Mouse (Mus musculus) heart, embryonic 12.5 days (tissue): Measurements from ENCODE around the gene Elmsan1. TPM values are rescaled to one million over a fixed set of nuclear protein-coding genes. Genes with fewer than 3 reads are reported as not detected.

Experiments used
- ATAC-seq: fragments of 200-750 bp; cut with Nextera tagmentation; 2 replicates; pipeline ENCODE4 v1.8.0; 2017; ENCODE audit warnings: moderate TSS enrichment, moderate library complexity; ENCODE audit not compliant: insufficient number of reproducible peaks, low FRiP score
- H3K27ac ChIP-seq: fragments of 300-500 bp; sonication (generic); 2 replicates; pipeline ENCODE4 v1.5.1; 2016; ENCODE audit warnings: mild to moderate bottlenecking, moderate library complexity; ENCODE audit not compliant: poor library complexity, severe bottlenecking
- H3K27me3 ChIP-seq: fragments of 300-500 bp; sonication (generic); replicated peaks from 2 replicates; pipeline ENCODE4 v1.6.1; 2016; ENCODE audit warnings: mild to moderate bottlenecking, moderate library complexity
- H3K36me3 ChIP-seq: fragments of 300-500 bp; sonication (generic); 2 replicates; pipeline ENCODE4 v1.6.1; 2016; ENCODE audit warnings: mild to moderate bottlenecking, moderate library complexity
- H3K4me1 ChIP-seq: fragments of 300-500 bp; sonication (generic); replicated peaks from 2 replicates; pipeline ENCODE4 v1.6.1; 2016; ENCODE audit warnings: mild to moderate bottlenecking
- H3K4me2 ChIP-seq: fragments of 300-500 bp; sonication (generic); 2 replicates; pipeline ENCODE4 v1.6.1; 2016; ENCODE audit warnings: mild to moderate bottlenecking, moderate library complexity
- H3K4me3 ChIP-seq: fragments of 300-500 bp; sonication (generic); 2 replicates; pipeline ENCODE4 v1.5.1; 2016; ENCODE audit warnings: mild to moderate bottlenecking
- H3K9ac ChIP-seq: fragments of 300-500 bp; sonication (generic); 2 replicates; pipeline ENCODE4 v1.6.1; 2016; ENCODE audit warnings: mild to moderate bottlenecking, moderate library complexity
- H3K9me3 ChIP-seq: fragments of 300-500 bp; sonication (generic); replicated peaks from 2 replicates; pipeline ENCODE4 v1.6.1; 2016; ENCODE audit warnings: mild to moderate bottlenecking, moderate library complexity
- WGBS: fragments of 180-500 bp; shearing (Covaris S2); methylation state at CpG from one replicate; pipeline ENCODE4 v1.1.7; 2016; 5-methylcytosine and 5-hydroxymethylcytosine counted together
- polyA plus RNA-seq: library from polyadenylated mRNA; unstranded; fragments of >200 nt; fragmentation: Nextera tagmentation; extraction: Ambion mirVana; gene quantifications from 2 replicates; pipeline ENCODE4 v1.2.1, GENCODE M21; 2016

The Elmsan1 gene
- polyA plus RNA-seq, 1 experiment from 2014 or later: 8.7 TPM

- Histone ChIP-seq H3K9me3 (no peaks in the 10 kb centered on the region), H3K4me2 (peak overlapping the region; percentile 40), H3K9ac (no peak overlapping the region; the same call in 1 of the 2 replicates), H3K36me3 (no peaks in the 10 kb centered on the region), H3K4me3 (no peak overlapping the region), H3K27ac (peak overlapping the region; percentile 71), H3K4me1 (peaks cover 77% of the 10 kb centered on the region), H3K27me3 (no peaks in the 10 kb centered on the region)
- ATAC-seq: peak; percentile 53
- WGBS: 15% methylated on average over 8 of the region's 8 CpGs
Measured at GRCm38 (mm10) chr12:84180701-84181435, 37.8 kb downstream of the Elmsan1 start.

GRCm38 (mm10) chr12:84180090-84180489 lies 38.6 kb downstream of the Elmsan1 start:
- Histone ChIP-seq H3K36me3 (no peaks in the 10 kb centered on the region), H3K4me1 (peaks cover 78% of the 10 kb centered on the region), H3K27ac (peak overlapping the region; percentile 2; the same call in 1 of the 2 replicates), H3K4me2 (0 out of 2 replicates have a peak overlapping the region, but pooled peaks have one; percentile 40), H3K27me3 (no peaks in the 10 kb centered on the region), H3K9ac (0 out of 2 replicates have a peak overlapping the region, but pooled peaks have one; percentile 1), H3K9me3 (no peaks in the 10 kb centered on the region), H3K4me3 (no peak overlapping the region)
- ATAC-seq: no peak
- 48% methylated on average over 3 of the region's 3 CpGs for WGBS

- no peak for ATAC-seq
- Histone ChIP-seq H3K4me2 (no peak overlapping the region), H3K27ac (no peak overlapping the region), H3K36me3 (peaks cover 4% of the 10 kb centered on the region), H3K4me1 (peaks cover 83% of the 10 kb centered on the region), H3K4me3 (no peak overlapping the region), H3K27me3 (no peaks in the 10 kb centered on the region), H3K9ac (no peak overlapping the region), H3K9me3 (no peaks in the 10 kb centered on the region)
- WGBS: 52% methylated on average over 10 of the region's 10 CpGs
Measured at GRCm38 (mm10) chr12:84178652-84179445, 39.8 kb downstream of the Elmsan1 start.

- Histone ChIP-seq H3K36me3 (peaks cover 12% of the 10 kb centered on the region), H3K9ac (no peak overlapping the region), H3K4me1 (peaks cover 87% of the 10 kb centered on the region), H3K27ac (peak overlapping the region; percentile 54; the same call in 1 of the 2 replicates), H3K4me2 (no peak overlapping the region), H3K27me3 (no peaks in the 10 kb centered on the region), H3K4me3 (no peak overlapping the region), H3K9me3 (no peaks in the 10 kb centered on the region)
- 65% methylated on average over 1 of the region's 1 CpGs for WGBS
- ATAC-seq: no peak
Measured at GRCm38 (mm10) chr12:84178052-84178451, 40.6 kb downstream of the Elmsan1 start.

GRCm38 (mm10) chr12:84176886-84177765 lies 41.6 kb downstream of the Elmsan1 start:
- Histone ChIP-seq H3K27ac (peak overlapping the region; percentile 94), H3K9me3 (no peaks in the 10 kb centered on the region), H3K9ac (peak overlapping the region; percentile 36; the same call in 1 of the 2 replicates), H3K4me1 (peaks cover 86% of the 10 kb centered on the region), H3K27me3 (no peaks in the 10 kb centered on the region), H3K4me2 (peak overlapping the region; percentile 79; the same call in 1 of the 2 replicates), H3K36me3 (peaks cover 19% of the 10 kb centered on the region), H3K4me3 (no peak overlapping the region)
- no peak for ATAC-seq
- WGBS: 38% methylated on average over 6 of the region's 6 CpGs

- Histone ChIP-seq H3K4me3 (peak overlapping the region; percentile 46), H3K9ac (peak overlapping the region; percentile 74), H3K4me1 (peaks cover 78% of the 10 kb centered on the region), H3K27me3 (no peaks in the 10 kb centered on the region), H3K4me2 (peak overlapping the region; percentile 79), H3K27ac (peak overlapping the region; percentile 94), H3K9me3 (no peaks in the 10 kb centered on the region), H3K36me3 (peaks cover 28% of the 10 kb centered on the region)
- WGBS: 10% methylated on average over 12 of the region's 13 CpGs
- peak; percentile 40; the same call in 1 of the 2 replicates for ATAC-seq
Measured at GRCm38 (mm10) chr12:84176126-84176769, 42.4 kb downstream of the Elmsan1 start.

GRCm38 (mm10) chr12:84175659-84176061 lies 43.0 kb downstream of the Elmsan1 start:
- Histone ChIP-seq H3K4me1 (peaks cover 72% of the 10 kb centered on the region), H3K27me3 (no peaks in the 10 kb centered on the region), H3K9ac (peak overlapping the region; percentile 74), H3K4me3 (peak overlapping the region; percentile 46), H3K27ac (peak overlapping the region; percentile 94), H3K36me3 (peaks cover 33% of the 10 kb centered on the region), H3K9me3 (no peaks in the 10 kb centered on the region), H3K4me2 (peak overlapping the region; percentile 79)
- peak; percentile 89 for ATAC-seq
- WGBS: under 1% methylated on average over 20 of the region's 20 CpGs

GRCm38 (mm10) chr12:84174871-84175270 lies 43.8 kb downstream of the Elmsan1 start:
- H3K36me3 ChIP-seq: peaks cover 36% of the 10 kb centered on the region
- 0 out of 2 replicates have a peak overlapping the region, but pooled peaks have one; percentile 74 for H3K9ac ChIP-seq
- H3K4me3 ChIP-seq: no peak overlapping the region
- H3K9me3 ChIP-seq: no peaks in the 10 kb centered on the region
- H3K27ac ChIP-seq: peak overlapping the region; percentile 94; the same call in 1 of the 2 replicates
- no peaks in the 10 kb centered on the region for H3K27me3 ChIP-seq
- H3K4me2 ChIP-seq: peak overlapping the region; percentile 79
- WGBS: 78% methylated on average over 6 of the region's 6 CpGs
- peaks cover 64% of the 10 kb centered on the region for H3K4me1 ChIP-seq
- no peak for ATAC-seq

- Histone ChIP-seq H3K27me3 (no peaks in the 10 kb centered on the region), H3K27ac (peak overlapping the region; percentile 94; the same call in 1 of the 2 replicates), H3K4me2 (0 out of 2 replicates have a peak overlapping the region, but pooled peaks have one; percentile 79), H3K9ac (peak overlapping the region; percentile 17; the same call in 1 of the 2 replicates), H3K36me3 (peaks cover 40% of the 10 kb centered on the region), H3K4me3 (no peak overlapping the region), H3K9me3 (no peaks in the 10 kb centered on the region), H3K4me1 (peaks cover 58% of the 10 kb centered on the region)
- no peak for ATAC-seq
- 62% methylated on average over 9 of the region's 9 CpGs for WGBS
Measured at GRCm38 (mm10) chr12:84174190-84174811, 44.4 kb downstream of the Elmsan1 start.
